10 mouse cellular contexts compared by ENCODE assay signal in genomic region chr1:194742901-194743422, GRCm38 (mm10).
DNase-seq lines count a peak whose midpoint lies in the region; ATAC-seq and TF ChIP-seq lines count a peak whose summit lies in the region.
"Had no signal": no experiment of that assay in that cellular context is flagged by ENCODE, and none has a peak within 500 bp of the region (broad histone marks: within the 10 kb centered on the region; RNA-seq: fewer than 3 reads in every experiment).

No protein-coding gene starts in this region.

- H3K9ac ChIP-seq in hindbrain, embryonic 14.5 days = no peak overlapping the region
- no peak overlapping the region for H3K9ac ChIP-seq in midbrain, postnatal 0 days (replicated peaks; ENCODE audit: low read length, poor library complexity, severe bottlenecking)

- 36% methylated on average over 2 of the region's 2 CpGs for WGBS in lung, adult 2 months
- WGBS in hindbrain, embryonic 14.5 days = 29% methylated on average over 2 of the region's 2 CpGs
- WGBS in midbrain, postnatal 0 days = 46% methylated on average over 2 of the region's 2 CpGs

- H3K9me3 ChIP-seq in hindbrain, embryonic 14.5 days (ENCODE audit: control insufficient read depth, low read length) = no peaks in the 10 kb centered on the region
- no peaks in the 10 kb centered on the region for H3K9me3 ChIP-seq in midbrain, postnatal 0 days (ENCODE audit: low read length)

- H3K27ac ChIP-seq in hindbrain, embryonic 14.5 days = peak overlapping the region; percentile 39
- H3K27ac ChIP-seq in midbrain, postnatal 0 days (ENCODE audit: low read depth, low read length) = no peak overlapping the region

- TF ChIP-seq CTCF in lung, adult 2 months (IDR thresholded peaks at IDR 0.05; ENCODE audit: insufficient read depth, low read length) = no peak
- TF ChIP-seq CTCF in midbrain, postnatal 0 days (IDR thresholded peaks at IDR 0.05) = no peak

- ATAC-seq in frontal cortex, adult (ENCODE audit: low TSS enrichment) = peak; percentile 38
- ATAC-seq in hindbrain, embryonic 14.5 days (ENCODE audit: low FRiP score) = no peak
- no peak for ATAC-seq in midbrain, postnatal 0 days (ENCODE audit: low FRiP score)

- DNase-seq in frontal cortex, postnatal 14 days (ENCODE audit: low spot score in 2 of 2) = no peak
- DNase-seq in lung, postnatal 4 days = peak; percentile 7 to 43
- no peak for DNase-seq in lung, adult 2 months
- DNase-seq in hindbrain, embryonic 14.5 days (ENCODE audit: low spot score) = no peak
- DNase-seq in midbrain, postnatal 0 days (ENCODE audit: low spot score) = peak; percentile 48
- DNase-seq in thymus, postnatal 25 days = no peak
- DNase-seq in cerebellum, postnatal 4 days (ENCODE audit: low spot score in 2 of 2) = no peak
- DNase-seq: adrenal gland, postnatal 36 days; B cell, adult 2 months had no signal

- H3K4me3 ChIP-seq in lung, adult 2 months (replicated peaks; ENCODE audit: extremely low read depth, low read depth, low read length) = no peak overlapping the region
- H3K4me3 ChIP-seq in hindbrain, embryonic 14.5 days (replicated peaks; ENCODE audit: low read length) = no peak overlapping the region
- no peak overlapping the region for H3K4me3 ChIP-seq in midbrain, postnatal 0 days (ENCODE audit: low read depth, low read length)

- H3K4me1 ChIP-seq in lung, adult 2 months (ENCODE audit: control insufficient read depth, insufficient read depth, low read length) = peaks cover 6% of the 10 kb centered on the region; the same call in 1 of the 2 replicates
- peaks cover 27% of the 10 kb centered on the region for H3K4me1 ChIP-seq in hindbrain, embryonic 14.5 days (replicated peaks; ENCODE audit: control insufficient read depth, insufficient read depth, low read length)
- H3K4me1 ChIP-seq in midbrain, postnatal 0 days (ENCODE audit: insufficient read depth, low read length) = no peaks in the 10 kb centered on the region

- no peak overlapping the region for H3K4me2 ChIP-seq in hindbrain, embryonic 14.5 days (replicated peaks)
- no peak overlapping the region for H3K4me2 ChIP-seq in midbrain, postnatal 0 days (ENCODE audit: low read depth, low read length, poor library complexity, severe bottlenecking)

- no peak for TF ChIP-seq POLR2A in lung, adult 2 months (IDR thresholded peaks at IDR 0.05; ENCODE audit: borderline replicate concordance, extremely low read depth, low read depth, low read length)

- peaks cover 3% of the 10 kb centered on the region; the same call in 1 of the 2 replicates for H3K36me3 ChIP-seq in hindbrain, embryonic 14.5 days (replicated peaks; ENCODE audit: control insufficient read depth, insufficient read depth)
- no peaks in the 10 kb centered on the region for H3K36me3 ChIP-seq in midbrain, postnatal 0 days (ENCODE audit: insufficient read depth, low read length)

- H3K27me3 ChIP-seq in hindbrain, embryonic 14.5 days (ENCODE audit: control insufficient read depth, insufficient read depth, low read length) = no peaks in the 10 kb centered on the region
- H3K27me3 ChIP-seq in midbrain, postnatal 0 days (ENCODE audit: insufficient read depth, low read length) = no peaks in the 10 kb centered on the region

Comparison
In these comparisons a context has a peak if more than half of its experiments do, and no peak if none do; other contexts are left out.
1. DNase-seq: peak in lung, postnatal 4 days (2 of 2) and midbrain, postnatal 0 days (single experiment); none in frontal cortex, postnatal 14 days (0 of 2), lung, adult 2 months (single experiment), hindbrain, embryonic 14.5 days (single experiment), thymus, postnatal 25 days (single experiment) and cerebellum, postnatal 4 days (0 of 2).